Mouse (Mus musculus): ENCODE results near the gene Wdr73. TPM values are rescaled to one million over a fixed set of nuclear protein-coding genes. Genes with fewer than 3 reads are reported as not detected.

Gene Wdr73
- polyA plus RNA-seq, 1 experiment from 2014 or later: 41.6 TPM

DNA sequence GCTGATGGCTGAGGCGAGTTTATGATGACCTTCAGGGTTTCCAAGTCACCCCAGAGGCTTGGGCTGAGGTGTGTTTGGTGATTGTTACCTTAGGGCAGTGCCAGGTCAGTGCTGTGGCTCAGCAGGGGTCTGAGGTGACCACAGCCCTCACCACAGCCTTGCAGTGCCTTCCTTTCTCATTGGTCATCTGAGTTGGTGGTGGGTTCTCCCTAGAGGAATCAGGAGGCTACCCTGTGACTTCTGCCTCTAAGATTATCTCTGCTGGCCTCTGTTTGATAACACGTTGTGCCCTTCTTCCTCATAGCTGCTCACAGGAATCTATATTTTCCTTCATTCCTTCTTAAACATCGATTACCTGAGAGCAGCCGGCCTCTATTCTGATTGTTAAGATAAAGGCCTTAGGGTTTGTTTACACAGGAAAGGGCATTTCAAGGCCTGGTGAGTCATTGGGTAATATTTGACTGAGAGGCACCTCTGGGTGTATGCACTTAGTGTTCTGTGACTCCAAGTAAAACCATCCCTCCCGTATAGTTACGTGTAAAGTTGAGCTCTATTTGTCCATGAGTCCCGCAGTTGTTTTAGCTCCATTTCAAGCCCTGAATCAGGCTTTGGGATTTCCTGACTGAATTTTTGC is 34.4 kb downstream of the Wdr73 start:
- no peak for DNase-seq (ENCODE audit: low spot score)
- no peak for ATAC-seq (replicated peaks; ENCODE audit: low FRiP score)
- WGBS: 90% methylated on average over 7 of the region's 7 CpGs
- H3K9ac ChIP-seq (ENCODE audit: low read length): no peak overlapping the region
- H3K4me2 ChIP-seq (ENCODE audit: low read depth, low read length, severe bottlenecking): no peak overlapping the region
- no peaks in the 10 kb centered on the region for H3K9me3 ChIP-seq (ENCODE audit: control insufficient read depth, low read length)
- H3K36me3 ChIP-seq (ENCODE audit: control insufficient read depth, insufficient read depth, low read length): peaks cover 8% of the 10 kb centered on the region; the same call in 1 of the 2 replicates
- H3K27me3 ChIP-seq (ENCODE audit: control insufficient read depth, insufficient read depth, low read length): no peaks in the 10 kb centered on the region
- no peak overlapping the region for H3K4me3 ChIP-seq (ENCODE audit: low read depth, low read length)
- no peak overlapping the region for H3K27ac ChIP-seq (ENCODE audit: low read depth, low read length)
- peaks cover 3% of the 10 kb centered on the region; the same call in 1 of the 2 replicates for H3K4me1 ChIP-seq (replicated peaks; ENCODE audit: control insufficient read depth, insufficient read depth, low read length)

DNA sequence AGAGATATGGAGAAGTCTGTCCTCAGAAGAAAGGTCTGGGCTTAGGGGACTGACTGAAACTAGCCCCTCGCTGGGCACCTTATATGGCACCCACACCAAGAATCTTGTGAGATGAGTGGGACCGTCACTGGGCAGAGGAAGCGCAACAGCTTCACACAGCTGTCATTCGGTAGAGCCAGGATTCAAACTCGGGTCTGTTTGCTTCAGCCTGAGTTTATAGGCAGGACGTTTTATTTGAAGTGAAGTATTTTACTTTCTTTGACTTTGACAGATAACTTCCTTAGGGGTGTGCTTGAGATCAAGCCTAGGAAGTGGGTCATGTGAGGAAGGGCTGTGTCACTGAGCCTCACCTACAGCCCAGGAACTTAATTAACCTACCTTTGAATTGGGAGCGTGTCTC is 35.5 kb downstream of the Wdr73 start:
- H3K4me2 ChIP-seq (ENCODE audit: low read depth, low read length, severe bottlenecking): no peak overlapping the region
- peaks cover 3% of the 10 kb centered on the region; the same call in 1 of the 2 replicates for H3K4me1 ChIP-seq (replicated peaks; ENCODE audit: control insufficient read depth, insufficient read depth, low read length)
- WGBS: 96% methylated on average over 7 of the region's 7 CpGs

GRCm38 (mm10) chr7:80864831-80865230 is 36.2 kb downstream of the Wdr73 start:
- no peaks in the 10 kb centered on the region for H3K27me3 ChIP-seq (ENCODE audit: control insufficient read depth, insufficient read depth, low read length)
- DNase-seq (ENCODE audit: low spot score) (no peak), ATAC-seq (replicated peaks; ENCODE audit: low FRiP score) (no peak)
- H3K36me3 ChIP-seq (ENCODE audit: control insufficient read depth, insufficient read depth, low read length): peaks cover 8% of the 10 kb centered on the region; the same call in 1 of the 2 replicates
- no peaks in the 10 kb centered on the region for H3K9me3 ChIP-seq (ENCODE audit: control insufficient read depth, low read length)
- H3K4me3 ChIP-seq (ENCODE audit: low read depth, low read length): no peak overlapping the region
- H3K27ac ChIP-seq (ENCODE audit: low read depth, low read length): no peak overlapping the region
- no peak overlapping the region for H3K9ac ChIP-seq (ENCODE audit: low read length)
- 88% methylated on average over 8 of the region's 8 CpGs for WGBS
- H3K4me2 ChIP-seq (ENCODE audit: low read depth, low read length, severe bottlenecking): no peak overlapping the region
- peaks cover 3% of the 10 kb centered on the region; the same call in 1 of the 2 replicates for H3K4me1 ChIP-seq (replicated peaks; ENCODE audit: control insufficient read depth, insufficient read depth, low read length)

More for the DNA sequence above, 35.5 kb downstream of the Wdr73 start:
- ATAC-seq (replicated peaks; ENCODE audit: low FRiP score) (no peak), DNase-seq (ENCODE audit: low spot score) (no peak)
- H3K36me3 ChIP-seq (ENCODE audit: control insufficient read depth, insufficient read depth, low read length): peaks cover 8% of the 10 kb centered on the region; the same call in 1 of the 2 replicates
- H3K9ac ChIP-seq (ENCODE audit: low read length): no peak overlapping the region
- H3K9me3 ChIP-seq (ENCODE audit: control insufficient read depth, low read length): no peaks in the 10 kb centered on the region
- H3K27me3 ChIP-seq (ENCODE audit: control insufficient read depth, insufficient read depth, low read length): no peaks in the 10 kb centered on the region
- no peak overlapping the region for H3K27ac ChIP-seq (ENCODE audit: low read depth, low read length)
- H3K4me3 ChIP-seq (ENCODE audit: low read depth, low read length): no peak overlapping the region

GRCm38 (mm10) chr7:80864151-80864550 is 36.9 kb downstream of the Wdr73 start:
- 93% methylated on average over 1 of the region's 1 CpGs for WGBS
- no peak for ATAC-seq (replicated peaks; ENCODE audit: low FRiP score)
- no peak overlapping the region for H3K27ac ChIP-seq (ENCODE audit: low read depth, low read length)
- DNase-seq (ENCODE audit: low spot score): no peak
- H3K4me2 ChIP-seq (ENCODE audit: low read depth, low read length, severe bottlenecking): no peak overlapping the region
- no peak overlapping the region for H3K9ac ChIP-seq (ENCODE audit: low read length)
- H3K36me3 ChIP-seq (ENCODE audit: control insufficient read depth, insufficient read depth, low read length): peaks cover 8% of the 10 kb centered on the region; the same call in 1 of the 2 replicates
- H3K4me3 ChIP-seq (ENCODE audit: low read depth, low read length): no peak overlapping the region
- no peaks in the 10 kb centered on the region for H3K27me3 ChIP-seq (ENCODE audit: control insufficient read depth, insufficient read depth, low read length)
- peaks cover 3% of the 10 kb centered on the region; the same call in 1 of the 2 replicates for H3K4me1 ChIP-seq (replicated peaks; ENCODE audit: control insufficient read depth, insufficient read depth, low read length)
- H3K9me3 ChIP-seq (ENCODE audit: control insufficient read depth, low read length): no peaks in the 10 kb centered on the region

GRCm38 (mm10) chr7:80863520-80863919 is 37.5 kb downstream of the Wdr73 start:
- Histone ChIP-seq H3K36me3 (ENCODE audit: control insufficient read depth, insufficient read depth, low read length) (peaks cover 8% of the 10 kb centered on the region; the same call in 1 of the 2 replicates), H3K9ac (ENCODE audit: low read length) (no peak overlapping the region), H3K27me3 (ENCODE audit: control insufficient read depth, insufficient read depth, low read length) (no peaks in the 10 kb centered on the region), H3K9me3 (ENCODE audit: control insufficient read depth, low read length) (no peaks in the 10 kb centered on the region), H3K4me2 (ENCODE audit: low read depth, low read length, severe bottlenecking) (no peak overlapping the region), H3K4me1 (replicated peaks; ENCODE audit: control insufficient read depth, insufficient read depth, low read length) (peaks cover 3% of the 10 kb centered on the region; the same call in 1 of the 2 replicates), H3K27ac (ENCODE audit: low read depth, low read length) (no peak overlapping the region), H3K4me3 (ENCODE audit: low read depth, low read length) (no peak overlapping the region)
- ATAC-seq (replicated peaks; ENCODE audit: low FRiP score): no peak
- DNase-seq (ENCODE audit: low spot score): no peak
- 81% methylated on average over 5 of the region's 5 CpGs for WGBS

DNA sequence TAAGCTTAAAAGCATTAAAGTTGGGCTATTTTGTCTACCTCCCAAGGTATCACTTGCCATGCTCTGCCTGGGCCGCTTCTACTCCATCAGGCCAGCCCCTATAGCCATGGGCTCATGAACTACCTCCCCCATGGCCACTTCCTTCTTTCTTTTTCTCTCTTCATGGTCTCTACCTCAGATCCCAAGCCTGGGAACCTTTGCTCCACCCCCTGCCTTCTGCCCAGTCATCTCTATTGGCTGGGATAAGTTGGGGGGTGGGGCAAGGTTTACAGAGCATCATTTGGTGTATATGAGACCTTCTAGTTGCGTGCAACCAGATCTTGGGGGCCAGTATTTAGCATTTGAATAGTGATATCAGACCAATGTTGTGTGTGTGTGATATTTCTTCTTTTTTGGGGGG is 38.6 kb downstream of the Wdr73 start:
- no peak for DNase-seq (ENCODE audit: low spot score)
- no peaks in the 10 kb centered on the region for H3K9me3 ChIP-seq (ENCODE audit: control insufficient read depth, low read length)
- ATAC-seq (replicated peaks; ENCODE audit: low FRiP score): no peak
- peaks cover 3% of the 10 kb centered on the region; the same call in 1 of the 2 replicates for H3K4me1 ChIP-seq (replicated peaks; ENCODE audit: control insufficient read depth, insufficient read depth, low read length)
- no peak overlapping the region; the same call in 1 of the 2 replicates for H3K4me2 ChIP-seq (ENCODE audit: low read depth, low read length, severe bottlenecking)
- no peak overlapping the region for H3K4me3 ChIP-seq (ENCODE audit: low read depth, low read length)
- H3K9ac ChIP-seq (ENCODE audit: low read length): no peak overlapping the region
- H3K27ac ChIP-seq (ENCODE audit: low read depth, low read length): no peak overlapping the region
- WGBS: 86% methylated on average over 2 of the region's 2 CpGs
- H3K27me3 ChIP-seq (ENCODE audit: control insufficient read depth, insufficient read depth, low read length): no peaks in the 10 kb centered on the region
- H3K36me3 ChIP-seq (ENCODE audit: control insufficient read depth, insufficient read depth, low read length): peaks cover 5% of the 10 kb centered on the region; the same call in 1 of the 2 replicates

DNA sequence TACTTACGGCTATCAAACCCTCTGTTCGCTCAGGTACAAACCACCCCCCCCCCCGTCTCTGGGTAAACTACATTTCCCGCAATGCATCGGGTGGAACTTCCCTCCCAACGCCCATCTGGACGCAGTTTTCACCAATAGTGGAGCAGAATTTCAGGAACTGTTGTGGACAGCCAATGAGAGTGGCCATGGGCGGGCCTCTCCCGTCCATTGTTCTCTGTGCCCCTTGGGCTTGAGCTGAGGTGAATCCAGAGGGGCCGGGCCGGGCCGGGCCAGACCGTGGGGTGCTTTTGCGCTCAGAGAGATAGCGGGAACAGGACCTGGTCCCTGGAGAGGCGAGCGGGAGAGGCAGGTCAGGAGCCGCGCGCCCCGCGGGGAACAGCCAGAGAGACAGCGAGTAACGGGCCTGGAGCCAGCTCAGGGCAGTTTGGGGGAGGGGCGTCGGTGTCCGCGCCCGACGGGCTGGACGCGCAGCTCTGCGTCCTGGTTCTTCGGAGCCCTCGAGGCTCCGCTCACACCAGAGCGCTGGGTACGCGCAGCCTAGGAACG is 40.3 kb downstream of the Wdr73 start, which contains the start of gene Zscan2:
Gene Zscan2 (plus strand): TSS at position 192 of the 546 bp plus-strand sequence.
- H3K4me2 ChIP-seq (ENCODE audit: low read depth, low read length, severe bottlenecking): peak within 1 kb of the TSS; percentile 78
- H3K27ac ChIP-seq (ENCODE audit: low read depth, low read length): peak within 1 kb of the TSS; percentile 72
- H3K9me3 ChIP-seq (ENCODE audit: control insufficient read depth, low read length): no peaks in the 10 kb centered on the region
- H3K27me3 ChIP-seq (ENCODE audit: control insufficient read depth, insufficient read depth, low read length): no peaks in the 10 kb centered on the region
- DNase-seq (ENCODE audit: low spot score): peak; percentile 94
- peak; percentile 98 for ATAC-seq (replicated peaks; ENCODE audit: low FRiP score)
- peaks cover 3% of the 10 kb centered on the region; the same call in 1 of the 2 replicates for H3K4me1 ChIP-seq (replicated peaks; ENCODE audit: control insufficient read depth, insufficient read depth, low read length)
- peak within 1 kb of the TSS; percentile 80 for H3K4me3 ChIP-seq (ENCODE audit: low read depth, low read length)
- under 1% methylated on average over 40 of the region's 40 CpGs for WGBS
- H3K36me3 ChIP-seq (ENCODE audit: control insufficient read depth, insufficient read depth, low read length): peaks cover 4% of the 10 kb centered on the region; the same call in 1 of the 2 replicates
- peak within 1 kb of the TSS; percentile 94 for H3K9ac ChIP-seq (ENCODE audit: low read length)

DNA sequence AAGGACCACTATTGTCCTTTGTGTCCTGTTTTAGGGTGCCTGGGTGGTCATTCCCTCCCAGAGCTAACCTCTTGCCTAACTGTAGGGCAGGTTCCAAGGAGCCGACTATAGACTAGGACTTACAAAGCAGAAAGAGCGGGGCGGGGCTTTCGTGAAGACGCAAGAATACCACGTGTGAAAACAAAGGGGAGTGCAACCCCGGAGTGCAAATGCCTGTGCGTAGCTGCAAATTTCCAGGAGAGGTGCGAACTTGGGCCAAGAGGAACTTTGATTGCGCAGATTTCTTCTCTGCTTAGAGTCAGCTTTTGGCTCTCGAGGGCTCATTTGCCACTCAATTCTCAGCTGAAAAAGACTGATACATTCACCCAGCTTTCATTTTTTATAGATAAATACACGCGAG is 40.8 kb downstream of the Wdr73 start:
- Histone ChIP-seq H3K27me3 (ENCODE audit: control insufficient read depth, insufficient read depth, low read length) (no peaks in the 10 kb centered on the region), H3K36me3 (ENCODE audit: control insufficient read depth, insufficient read depth, low read length) (no peaks in the 10 kb centered on the region; the same call in 1 of the 2 replicates), H3K9ac (ENCODE audit: low read length) (peak overlapping the region; percentile 94), H3K4me1 (replicated peaks; ENCODE audit: control insufficient read depth, insufficient read depth, low read length) (peaks cover 3% of the 10 kb centered on the region; the same call in 1 of the 2 replicates), H3K27ac (ENCODE audit: low read depth, low read length) (no peak overlapping the region), H3K4me2 (ENCODE audit: low read depth, low read length, severe bottlenecking) (peak overlapping the region; percentile 78), H3K4me3 (ENCODE audit: low read depth, low read length) (peak overlapping the region; percentile 80), H3K9me3 (ENCODE audit: control insufficient read depth, low read length) (no peaks in the 10 kb centered on the region)
- DNase-seq (ENCODE audit: low spot score): peak; percentile 75
- under 1% methylated on average over 13 of the region's 13 CpGs for WGBS
- peak; percentile 70 for ATAC-seq (replicated peaks; ENCODE audit: low FRiP score)
